Mouse (Mus musculus): ENCODE measurements around the gene Anxa1. TPM values are rescaled to one million over a fixed set of nuclear protein-coding genes. Genes with fewer than 3 reads are reported as not detected.

Anxa1 gene
- polyA plus RNA-seq (2014; fragmentation: Nextera tagmentation; extraction: Ambion mirVana), result 2.0 and 3.8 TPM in 2 replicates

DNA sequence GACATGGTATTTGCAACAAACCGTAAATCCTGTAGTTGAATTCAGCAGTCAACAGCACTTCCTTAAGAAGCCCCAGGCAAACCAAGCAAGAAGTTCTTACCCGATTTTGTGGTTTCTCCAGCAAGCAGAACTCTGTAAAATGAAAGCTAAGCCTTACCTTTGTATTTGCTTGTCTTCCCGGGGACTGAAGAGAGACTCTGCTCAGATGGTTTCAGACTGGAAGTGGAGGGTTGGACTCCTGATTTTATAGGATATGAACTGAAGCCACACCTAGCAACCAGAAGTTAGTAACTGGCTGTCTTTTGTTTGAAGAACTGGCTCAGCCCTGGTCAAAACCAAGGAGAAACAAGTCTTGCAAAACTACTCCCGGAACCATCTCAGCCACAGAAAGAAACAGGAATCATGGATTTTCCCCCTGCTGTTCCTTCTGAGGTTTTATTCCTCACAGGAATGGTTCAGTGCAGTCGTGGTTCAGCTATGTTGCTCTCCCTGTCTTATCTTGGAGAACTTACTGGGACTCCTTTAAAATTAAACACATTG, at the start of gene Anxa1:
Gene Anxa1 (minus strand): TSS at position 490 of the 540 bp plus-strand sequence.
- ATAC-seq (ENCODE audit: low read depth), result no peak
- Histone ChIP-seq H3K9me3 (ENCODE audit: control insufficient read depth, low read length) (no peaks in the 10 kb centered on the region), H3K4me3 (ENCODE audit: low read depth, low read length) (no peak within 1 kb of the TSS), H3K4me1 (ENCODE audit: control insufficient read depth, insufficient read depth, low read length) (no peaks in the 10 kb centered on the region), H3K27me3 (ENCODE audit: control insufficient read depth, insufficient read depth, low read length) (no peaks in the 10 kb centered on the region), H3K27ac (ENCODE audit: low read depth, low read length) (no peak within 1 kb of the TSS), H3K9ac (replicated peaks; ENCODE audit: low read depth, low read length) (no peak within 1 kb of the TSS), H3K4me2 (ENCODE audit: low read depth, low read length) (no peak within 1 kb of the TSS), H3K36me3 (ENCODE audit: control insufficient read depth, insufficient read depth, low read length) (no peaks in the 10 kb centered on the region)
- WGBS, result 76% methylated on average over 5 of the region's 5 CpGs

DNA sequence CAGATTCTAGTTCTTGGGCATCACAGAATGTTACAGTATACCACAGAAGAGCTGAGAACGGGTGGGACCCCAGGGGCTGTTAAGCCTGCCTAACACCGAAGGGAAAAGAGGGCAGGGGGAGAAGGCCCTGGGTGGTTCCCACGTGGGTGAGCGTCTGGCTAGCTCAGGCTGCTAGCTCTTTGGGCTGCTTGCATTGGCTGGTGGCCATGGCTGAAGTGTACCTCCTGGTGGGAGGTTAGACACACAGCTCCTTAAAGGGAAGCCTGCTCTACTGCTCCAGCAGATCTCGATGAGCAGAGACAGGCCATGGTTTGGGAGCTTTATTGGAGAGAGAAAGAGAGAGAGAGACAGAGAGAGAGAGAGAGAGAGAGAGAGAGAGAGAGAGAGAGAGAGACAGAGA, 46.3 kb upstream of the Anxa1 start:
- Histone ChIP-seq H3K4me2 (ENCODE audit: low read depth, low read length) (no peak overlapping the region), H3K4me3 (ENCODE audit: low read depth, low read length) (no peak overlapping the region)

DNA sequence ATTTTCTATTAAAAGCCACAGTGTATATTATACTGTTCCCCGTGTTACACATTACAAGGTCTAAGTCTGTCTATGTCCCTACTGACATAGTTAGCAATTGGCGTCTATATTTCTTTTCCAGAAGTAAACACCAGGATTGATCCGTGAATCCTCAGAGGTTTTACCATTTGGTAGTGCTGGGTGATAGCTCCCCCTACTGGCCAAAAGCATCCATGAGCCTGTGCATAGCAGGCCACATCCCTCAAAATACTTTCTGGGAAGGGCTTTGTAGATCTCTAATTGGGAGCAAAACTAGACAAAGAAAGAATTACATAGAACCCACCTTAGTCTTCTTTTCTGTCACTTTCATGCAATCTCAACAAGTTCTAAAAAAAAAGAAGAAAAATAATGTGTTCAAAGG, 43.8 kb upstream of the Anxa1 start:
- Histone ChIP-seq H3K4me3 (ENCODE audit: low read depth, low read length) (no peak overlapping the region), H3K9ac (replicated peaks; ENCODE audit: low read depth, low read length) (no peak overlapping the region), H3K27ac (ENCODE audit: low read depth, low read length) (no peak overlapping the region), H3K4me2 (ENCODE audit: low read depth, low read length) (no peak overlapping the region), H3K27me3 (ENCODE audit: control insufficient read depth, insufficient read depth, low read length) (no peaks in the 10 kb centered on the region), H3K4me1 (ENCODE audit: control insufficient read depth, insufficient read depth, low read length) (no peaks in the 10 kb centered on the region), H3K36me3 (ENCODE audit: control insufficient read depth, insufficient read depth, low read length) (no peaks in the 10 kb centered on the region), H3K9me3 (ENCODE audit: control insufficient read depth, low read length) (no peaks in the 10 kb centered on the region)
- ATAC-seq (ENCODE audit: low read depth), result peak; percentile 58; the same call in 1 of the 2 replicates
- 7% methylated on average over 3 of the region's 3 CpGs for WGBS

More for the DNA sequence above, 46.3 kb upstream of the Anxa1 start:
- Histone ChIP-seq H3K9ac (replicated peaks; ENCODE audit: low read depth, low read length) (no peak overlapping the region), H3K27me3 (ENCODE audit: control insufficient read depth, insufficient read depth, low read length) (no peaks in the 10 kb centered on the region), H3K36me3 (ENCODE audit: control insufficient read depth, insufficient read depth, low read length) (no peaks in the 10 kb centered on the region), H3K4me1 (ENCODE audit: control insufficient read depth, insufficient read depth, low read length) (no peaks in the 10 kb centered on the region), H3K27ac (ENCODE audit: low read depth, low read length) (no peak overlapping the region), H3K9me3 (ENCODE audit: control insufficient read depth, low read length) (no peaks in the 10 kb centered on the region)
- WGBS, result 55% methylated on average over 5 of the region's 5 CpGs
- ATAC-seq (ENCODE audit: low read depth), result no peak; the same call in 1 of the 2 replicates

DNA sequence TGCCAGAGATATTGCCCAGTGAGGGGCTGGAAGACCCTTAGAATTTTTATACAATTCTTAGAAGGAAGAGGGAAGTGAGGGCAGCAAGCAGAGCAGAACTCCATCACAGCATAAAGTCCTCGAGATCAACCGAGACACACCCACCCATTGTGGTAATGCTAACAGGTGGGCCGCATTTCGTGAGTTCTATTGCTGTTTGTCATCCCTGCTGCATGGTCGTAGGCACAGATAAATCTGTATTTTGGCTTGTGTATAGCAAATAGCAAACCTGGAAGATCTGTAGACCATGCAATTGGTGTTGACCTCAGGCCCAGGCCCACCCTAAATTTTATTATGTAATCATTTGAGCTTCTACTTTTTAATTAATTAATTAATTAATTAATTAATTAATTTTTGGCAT, 43.2 kb upstream of the Anxa1 start:
- Histone ChIP-seq H3K4me1 (ENCODE audit: control insufficient read depth, insufficient read depth, low read length) (no peaks in the 10 kb centered on the region), H3K27me3 (ENCODE audit: control insufficient read depth, insufficient read depth, low read length) (no peaks in the 10 kb centered on the region), H3K36me3 (ENCODE audit: control insufficient read depth, insufficient read depth, low read length) (no peaks in the 10 kb centered on the region), H3K9ac (replicated peaks; ENCODE audit: low read depth, low read length) (no peak overlapping the region), H3K27ac (ENCODE audit: low read depth, low read length) (no peak overlapping the region), H3K4me2 (ENCODE audit: low read depth, low read length) (no peak overlapping the region), H3K4me3 (ENCODE audit: low read depth, low read length) (no peak overlapping the region), H3K9me3 (ENCODE audit: control insufficient read depth, low read length) (no peaks in the 10 kb centered on the region)
- no peak for ATAC-seq (ENCODE audit: low read depth)
- WGBS, result 88% methylated on average over 5 of the region's 5 CpGs

DNA sequence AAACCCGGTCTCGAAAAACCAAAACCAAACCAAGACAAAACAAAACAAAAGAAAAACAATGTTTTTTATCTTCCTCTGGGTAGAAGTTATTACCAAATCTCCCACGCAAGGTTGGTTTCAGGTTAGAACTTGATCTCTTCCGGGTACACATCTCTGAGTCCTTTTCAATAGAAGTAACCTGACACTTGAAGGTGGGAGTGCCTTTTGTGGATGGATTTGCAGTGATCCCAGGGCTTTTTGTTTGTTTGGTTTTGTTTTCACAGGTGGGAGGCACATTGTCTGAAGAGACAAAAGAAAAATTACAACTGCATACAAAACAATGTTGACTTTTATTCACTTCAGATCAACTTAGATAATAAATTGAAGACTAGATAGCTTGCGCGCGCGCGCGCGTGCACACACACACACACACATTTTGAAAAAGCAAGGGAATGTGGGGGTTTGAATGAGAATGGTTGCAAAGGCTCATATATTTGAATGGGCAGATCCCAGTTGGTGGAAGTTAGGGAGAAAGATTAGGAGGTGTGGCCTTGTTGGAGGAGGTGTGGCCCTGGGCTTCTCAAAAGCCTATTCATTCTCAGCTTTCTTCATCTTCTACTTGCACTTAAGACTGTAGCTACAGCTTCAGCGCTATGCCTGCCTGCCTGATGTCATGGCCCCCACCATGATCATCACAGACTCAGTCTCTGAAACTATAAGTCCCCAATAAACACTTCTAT, 35.9 kb upstream of the Anxa1 start:
- no peak overlapping the region for H3K4me3 ChIP-seq (ENCODE audit: low read depth, low read length)
- ATAC-seq (ENCODE audit: low read depth), result no peak
- no peaks in the 10 kb centered on the region for H3K4me1 ChIP-seq (ENCODE audit: control insufficient read depth, insufficient read depth, low read length)
- H3K9me3 ChIP-seq (ENCODE audit: control insufficient read depth, low read length), result no peaks in the 10 kb centered on the region
- WGBS, result 72% methylated on average over 12 of the region's 12 CpGs
- no peaks in the 10 kb centered on the region for H3K36me3 ChIP-seq (ENCODE audit: control insufficient read depth, insufficient read depth, low read length)
- H3K27ac ChIP-seq (ENCODE audit: low read depth, low read length), result no peak overlapping the region
- no peak overlapping the region for H3K4me2 ChIP-seq (ENCODE audit: low read depth, low read length)
- no peak overlapping the region for H3K9ac ChIP-seq (replicated peaks; ENCODE audit: low read depth, low read length)
- no peaks in the 10 kb centered on the region for H3K27me3 ChIP-seq (ENCODE audit: control insufficient read depth, insufficient read depth, low read length)

DNA sequence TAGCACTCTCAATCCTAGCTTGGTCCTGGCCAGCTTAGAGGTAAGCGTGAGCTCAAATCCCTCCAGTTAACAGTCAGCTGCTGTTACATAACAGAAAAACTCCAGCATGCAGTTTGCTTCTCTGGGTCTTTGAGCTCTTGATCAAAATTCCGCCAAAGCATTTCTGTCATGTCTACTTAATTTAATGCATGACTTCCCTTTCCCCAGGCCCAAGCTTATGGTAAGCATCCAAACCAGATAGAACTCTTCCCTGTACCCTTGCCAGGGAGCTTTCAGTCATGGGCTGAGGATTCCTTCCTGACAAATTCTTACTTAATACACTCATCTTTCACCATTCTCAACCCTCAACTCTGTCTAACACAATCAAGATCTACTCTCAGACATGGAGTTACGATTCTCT, 20.5 kb upstream of the Anxa1 start:
- H3K4me3 ChIP-seq (ENCODE audit: low read depth, low read length), result no peak overlapping the region
- H3K27me3 ChIP-seq (ENCODE audit: control insufficient read depth, insufficient read depth, low read length), result no peaks in the 10 kb centered on the region
- ATAC-seq (ENCODE audit: low read depth), result no peak
- H3K36me3 ChIP-seq (ENCODE audit: control insufficient read depth, insufficient read depth, low read length), result no peaks in the 10 kb centered on the region
- 89% methylated on average over 3 of the region's 3 CpGs for WGBS
- H3K4me2 ChIP-seq (ENCODE audit: low read depth, low read length), result no peak overlapping the region
- H3K9me3 ChIP-seq (ENCODE audit: control insufficient read depth, low read length), result no peaks in the 10 kb centered on the region
- H3K9ac ChIP-seq (replicated peaks; ENCODE audit: low read depth, low read length), result no peak overlapping the region
- no peak overlapping the region for H3K27ac ChIP-seq (ENCODE audit: low read depth, low read length)
- H3K4me1 ChIP-seq (ENCODE audit: control insufficient read depth, insufficient read depth, low read length), result no peaks in the 10 kb centered on the region

DNA sequence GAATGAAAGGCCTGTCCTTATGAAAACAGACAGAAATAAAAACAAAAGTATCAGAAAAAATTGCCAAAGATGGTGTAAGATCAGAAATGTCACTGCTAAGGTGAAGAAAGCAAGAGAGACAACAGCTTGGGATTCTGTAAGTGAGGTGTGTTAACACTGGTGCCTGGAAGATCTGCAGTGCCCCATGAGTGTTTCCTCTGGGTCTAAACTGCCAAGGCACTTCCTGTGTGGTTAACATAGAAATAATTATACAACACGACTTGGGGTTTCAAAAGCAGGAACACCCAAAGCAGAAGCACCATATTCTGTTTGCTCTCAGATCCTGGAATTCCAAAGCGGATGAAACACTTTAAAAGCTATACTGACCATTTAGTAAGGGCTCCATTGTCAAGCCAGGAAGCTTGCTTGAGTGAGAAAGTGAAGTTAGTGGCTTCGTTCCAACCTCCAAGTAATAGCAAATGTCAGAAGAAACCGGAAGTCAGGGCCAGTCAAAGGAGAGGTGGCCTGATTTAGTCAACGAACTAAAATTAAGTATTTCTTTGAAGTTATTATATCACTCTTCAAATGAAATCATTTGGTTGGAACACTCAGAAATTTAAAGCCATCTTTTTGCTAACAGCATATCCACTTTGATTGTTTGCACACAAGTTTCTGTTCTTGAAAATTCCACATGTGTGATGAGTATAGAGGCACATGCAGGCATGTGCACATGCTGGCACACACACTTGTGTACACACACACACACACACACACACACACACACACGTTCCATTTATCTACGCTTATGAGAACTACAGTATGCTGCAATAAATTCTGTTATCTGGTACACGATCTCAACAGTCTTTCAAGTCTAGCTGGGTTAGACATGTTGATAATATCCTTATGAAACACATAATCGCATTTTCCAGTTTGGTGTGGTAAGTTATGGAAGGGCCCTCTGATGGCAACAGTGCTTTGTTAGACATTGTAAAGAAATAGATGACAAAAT, 19.1 kb upstream of the Anxa1 start:
- no peak for ATAC-seq (ENCODE audit: low read depth)
- 79% methylated on average over 9 of the region's 9 CpGs for WGBS
- H3K4me3 ChIP-seq (ENCODE audit: low read depth, low read length), result no peak overlapping the region
- no peaks in the 10 kb centered on the region for H3K36me3 ChIP-seq (ENCODE audit: control insufficient read depth, insufficient read depth, low read length)
- no peaks in the 10 kb centered on the region for H3K4me1 ChIP-seq (ENCODE audit: control insufficient read depth, insufficient read depth, low read length)
- H3K9me3 ChIP-seq (ENCODE audit: control insufficient read depth, low read length), result no peaks in the 10 kb centered on the region
- no peaks in the 10 kb centered on the region for H3K27me3 ChIP-seq (ENCODE audit: control insufficient read depth, insufficient read depth, low read length)
- H3K4me2 ChIP-seq (ENCODE audit: low read depth, low read length), result no peak overlapping the region
- H3K9ac ChIP-seq (replicated peaks; ENCODE audit: low read depth, low read length), result no peak overlapping the region
- no peak overlapping the region for H3K27ac ChIP-seq (ENCODE audit: low read depth, low read length)

DNA sequence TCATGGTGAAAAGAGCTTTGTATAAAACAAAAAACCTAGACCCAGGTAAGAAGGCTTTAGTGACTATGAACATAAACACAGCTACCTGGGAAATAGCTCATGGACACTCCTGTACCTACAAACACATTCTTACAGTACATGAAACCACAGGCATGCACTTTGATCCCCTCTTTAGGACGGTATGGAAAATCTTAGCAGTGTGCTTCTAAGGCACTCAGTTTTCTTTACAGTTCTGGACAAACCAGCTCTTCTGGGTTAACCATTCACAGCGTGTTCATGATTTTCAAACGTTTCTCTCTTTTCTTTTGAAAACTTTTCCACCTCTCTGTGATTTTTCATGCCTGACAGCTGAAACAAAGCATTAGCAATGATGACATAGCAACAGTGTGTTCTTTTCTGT, 15.7 kb upstream of the Anxa1 start:
- Histone ChIP-seq H3K9ac (replicated peaks; ENCODE audit: low read depth, low read length) (no peak overlapping the region), H3K4me2 (ENCODE audit: low read depth, low read length) (no peak overlapping the region), H3K27me3 (ENCODE audit: control insufficient read depth, insufficient read depth, low read length) (no peaks in the 10 kb centered on the region), H3K4me1 (ENCODE audit: control insufficient read depth, insufficient read depth, low read length) (no peaks in the 10 kb centered on the region), H3K9me3 (ENCODE audit: control insufficient read depth, low read length) (no peaks in the 10 kb centered on the region), H3K36me3 (ENCODE audit: control insufficient read depth, insufficient read depth, low read length) (no peaks in the 10 kb centered on the region), H3K27ac (ENCODE audit: low read depth, low read length) (no peak overlapping the region), H3K4me3 (ENCODE audit: low read depth, low read length) (no peak overlapping the region)
- no peak for ATAC-seq (ENCODE audit: low read depth)
- WGBS, result 51% methylated on average over 3 of the region's 3 CpGs

DNA sequence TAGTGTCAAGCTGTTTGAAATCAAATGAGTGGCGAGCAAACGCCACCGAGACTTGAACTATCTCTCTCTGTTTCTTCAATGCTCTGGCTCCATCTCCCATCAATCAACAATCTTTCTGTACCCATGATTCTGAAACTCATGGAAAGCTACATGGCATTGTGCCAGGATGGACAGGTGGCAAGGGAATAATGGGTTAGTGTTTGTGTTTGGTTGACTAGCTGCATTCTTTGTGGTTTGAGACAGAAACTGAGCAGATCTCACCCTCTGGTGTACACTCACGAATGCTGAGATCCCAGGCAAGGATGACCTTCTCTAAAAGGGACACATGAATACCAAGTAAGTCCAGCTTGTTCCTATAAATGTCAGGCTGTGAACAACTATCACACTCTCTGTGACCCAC, 14.3 kb upstream of the Anxa1 start:
- H3K4me3 ChIP-seq (ENCODE audit: low read depth, low read length), result no peak overlapping the region
- no peak for ATAC-seq (ENCODE audit: low read depth)
- WGBS, result 80% methylated on average over 4 of the region's 4 CpGs
- no peaks in the 10 kb centered on the region for H3K36me3 ChIP-seq (ENCODE audit: control insufficient read depth, insufficient read depth, low read length)
- no peak overlapping the region for H3K9ac ChIP-seq (replicated peaks; ENCODE audit: low read depth, low read length)
- H3K27me3 ChIP-seq (ENCODE audit: control insufficient read depth, insufficient read depth, low read length), result no peaks in the 10 kb centered on the region
- no peaks in the 10 kb centered on the region for H3K4me1 ChIP-seq (ENCODE audit: control insufficient read depth, insufficient read depth, low read length)
- H3K27ac ChIP-seq (ENCODE audit: low read depth, low read length), result no peak overlapping the region
- no peak overlapping the region for H3K4me2 ChIP-seq (ENCODE audit: low read depth, low read length)
- no peaks in the 10 kb centered on the region for H3K9me3 ChIP-seq (ENCODE audit: control insufficient read depth, low read length)

Measured in neural tube, embryonic 14.5 days (tissue).